Mouse (Mus musculus) adrenal gland, adult 18-20 months (tissue): ENCODE data around the gene Ninj2. TPM values are rescaled to one million over a fixed set of nuclear protein-coding genes. Genes with fewer than 3 reads are reported as not detected.

Source experiments
- DNase-seq, 2 experiments: peaks; one replicate each; pipeline ENCODE4 v3.0.0; 2021 to 2022; ENCODE audit warnings: low spot score in 2 of 2
- total RNA-seq, 2 experiments: library from RNA; stranded (reverse); gene quantifications; 1 replicate in 1 of 2; 2 replicates in 1 of 2; pipeline ENCODE4 v1.2.3; 2021

Ninj2 gene
- total RNA-seq, 2 experiments from 2014 or later = not detected

DNA sequence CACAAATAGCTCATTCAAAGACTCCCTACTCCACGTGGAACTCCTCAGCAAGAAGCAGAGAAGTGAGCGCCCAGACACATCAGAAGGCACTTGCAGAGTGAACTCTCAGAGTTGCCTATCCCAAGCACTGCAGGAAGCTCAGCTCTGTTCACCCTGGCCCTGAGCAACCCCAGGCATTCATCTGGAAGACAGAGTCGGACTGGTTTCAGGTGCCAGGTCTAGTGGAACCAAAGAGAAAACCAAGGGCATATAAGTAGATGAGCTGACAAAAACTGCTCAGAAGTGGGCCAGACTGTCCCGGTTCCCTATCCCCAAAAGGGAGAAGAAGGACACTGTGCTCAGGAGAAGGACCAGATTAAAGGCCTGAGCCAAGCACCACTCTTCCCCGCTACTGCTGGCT is 156.7 kb downstream of the Ninj2 start:
- DNase-seq = no peak

Other genes with a start within 250 kb of the Ninj2 start
- 10 to 100 TPM; 18.0 to 18.7 TPM for gene Erc1, start 245.2 kb upstream of the Ninj2 start, total RNA-seq
- gene Rad52, start 190.7 kb upstream of the Ninj2 start, total RNA-seq = 10 to 100 TPM; 15.3 to 16.7 TPM
- 100 to 1,000 TPM; 164 to 170 TPM for gene Wnk1, start 54.7 kb upstream of the Ninj2 start, total RNA-seq
- gene D330020A13Rik, start 201.0 kb downstream of the Ninj2 start, total RNA-seq = under 1 TPM in 1 of 2 experiments, not detected in 1; 0.40 TPM
- gene B4galnt3, start 201.2 kb downstream of the Ninj2 start, total RNA-seq = 1 to 10 TPM; 5.6 to 6.6 TPM